Mouse (Mus musculus) liver, embryonic 16.5 days (tissue): ENCODE data around the gene Cblc. TPM values are rescaled to one million over a fixed set of nuclear protein-coding genes. Genes with fewer than 3 reads are reported as not detected.
A peak's percentile ranks its signal among the peaks of the same experiment; 100 is the strongest.

Experiments
- ATAC-seq: fragments of 200-750 bp; cut with Nextera tagmentation; 2 replicates; pipeline ENCODE4 v1.8.0; 2017; ENCODE audit warnings: low read depth, mild to moderate bottlenecking, moderate number of reproducible peaks, moderate library complexity
- H3K27ac ChIP-seq: fragments of 300-500 bp; sonication (generic); 2 replicates; pipeline ENCODE4 v1.5.1; 2014; ENCODE audit warnings: mild to moderate bottlenecking, low read length
- H3K27me3 ChIP-seq: fragments of 300-500 bp; sonication (generic); 2 replicates; pipeline ENCODE4 v1.6.1; 2014; ENCODE audit warnings: low read depth, low read length, mixed read lengths; ENCODE audit not compliant: control insufficient read depth, insufficient read depth
- H3K36me3 ChIP-seq: fragments of 300-500 bp; sonication (generic); 2 replicates; pipeline ENCODE4 v1.6.1; 2014; ENCODE audit warnings: mild to moderate bottlenecking; ENCODE audit not compliant: control insufficient read depth, insufficient read depth
- H3K4me1 ChIP-seq: fragments of 300-500 bp; sonication (generic); 2 replicates; pipeline ENCODE4 v1.6.1; 2014; ENCODE audit warnings: low read depth, low read length, mixed read lengths; ENCODE audit not compliant: control insufficient read depth
- H3K4me2 ChIP-seq: fragments of 300-500 bp; sonication (generic); 2 replicates; pipeline ENCODE4 v1.6.1; 2014; ENCODE audit warnings: low read depth, low read length, mixed read lengths
- H3K4me3 ChIP-seq: fragments of 300-500 bp; sonication (generic); 2 replicates; pipeline ENCODE4 v1.5.1; 2014; ENCODE audit warnings: low read depth, mild to moderate bottlenecking, low read length
- H3K9ac ChIP-seq: fragments of 300-500 bp; sonication (generic); 2 replicates; pipeline ENCODE4 v1.6.1; 2014; ENCODE audit warnings: low read depth, low read length
- H3K9me3 ChIP-seq: fragments of 300-500 bp; sonication (generic); replicated peaks from 2 replicates; pipeline ENCODE4 v1.6.1; 2016; ENCODE audit warnings: low read length; ENCODE audit not compliant: control insufficient read depth
- WGBS: fragments of 180-500 bp; shearing (Covaris S2); extraction: QIAGEN DNeasy Blood & Tissue Kit; methylation state at CpG from one replicate; pipeline ENCODE4 v1.1.7; 2014; ENCODE audit not compliant: insufficient replicate concordance; 5-methylcytosine and 5-hydroxymethylcytosine counted together
- polyA plus RNA-seq: library from polyadenylated mRNA; unstranded; fragments of >200 nt; fragmentation: Nextera tagmentation; extraction: Ambion mirVana; gene quantifications from 2 replicates; pipeline ENCODE4 v1.2.1, GENCODE M21; 2015

The Cblc gene
- polyA plus RNA-seq, 1 experiment from 2014 or later: 4.7 TPM

- ATAC-seq: no peak
- no peaks in the 10 kb centered on the region for H3K9me3 ChIP-seq
- H3K9ac ChIP-seq: no peak overlapping the region
- no peak overlapping the region for H3K27ac ChIP-seq
- H3K36me3 ChIP-seq: no peaks in the 10 kb centered on the region
- H3K4me3 ChIP-seq: no peak overlapping the region
- WGBS: 56% methylated on average over 3 of the region's 3 CpGs
- H3K27me3 ChIP-seq: no peaks in the 10 kb centered on the region
- H3K4me1 ChIP-seq: peaks cover 9% of the 10 kb centered on the region
- no peak overlapping the region for H3K4me2 ChIP-seq
Measured at GRCm38 (mm10) chr7:19834055-19834454, 37.4 kb upstream of the Cblc start.

- no peaks in the 10 kb centered on the region for H3K9me3 ChIP-seq
Measured at GRCm38 (mm10) chr7:19831837-19832236, 35.2 kb upstream of the Cblc start.

GRCm38 (mm10) chr7:19830682-19831156 lies 34.1 kb upstream of the Cblc start:
- Histone ChIP-seq H3K27me3 (no peaks in the 10 kb centered on the region), H3K4me1 (peaks cover 9% of the 10 kb centered on the region), H3K27ac (no peak overlapping the region), H3K4me3 (no peak overlapping the region), H3K4me2 (0 out of 2 replicates have a peak overlapping the region, but pooled peaks have one; percentile 7), H3K9ac (no peak overlapping the region), H3K9me3 (no peaks in the 10 kb centered on the region), H3K36me3 (no peaks in the 10 kb centered on the region)
- 15% methylated on average over 13 of the region's 13 CpGs for WGBS
- peak; percentile 86 for ATAC-seq

More at GRCm38 (mm10) chr7:19831837-19832236, 35.2 kb upstream of the Cblc start:
- Histone ChIP-seq H3K36me3 (no peaks in the 10 kb centered on the region), H3K27me3 (no peaks in the 10 kb centered on the region), H3K9ac (no peak overlapping the region), H3K27ac (no peak overlapping the region), H3K4me1 (peaks cover 9% of the 10 kb centered on the region), H3K4me3 (no peak overlapping the region), H3K4me2 (no peak overlapping the region)
- WGBS: 50% methylated on average over 9 of the region's 9 CpGs
- no peak for ATAC-seq

- 59% methylated on average over 3 of the region's 3 CpGs for WGBS
- Histone ChIP-seq H3K9ac (no peak overlapping the region), H3K4me3 (no peak overlapping the region), H3K27me3 (no peaks in the 10 kb centered on the region), H3K4me1 (peaks cover 9% of the 10 kb centered on the region), H3K4me2 (no peak overlapping the region), H3K9me3 (no peaks in the 10 kb centered on the region), H3K36me3 (no peaks in the 10 kb centered on the region), H3K27ac (no peak overlapping the region)
- no peak for ATAC-seq
Measured at GRCm38 (mm10) chr7:19829694-19830093, 33.1 kb upstream of the Cblc start.

GRCm38 (mm10) chr7:19826756-19827155 lies 30.1 kb upstream of the Cblc start:
- Histone ChIP-seq H3K27ac (no peak overlapping the region), H3K4me1 (peaks cover 18% of the 10 kb centered on the region), H3K4me2 (no peak overlapping the region), H3K9ac (no peak overlapping the region), H3K9me3 (no peaks in the 10 kb centered on the region), H3K4me3 (no peak overlapping the region), H3K27me3 (peaks cover 16% of the 10 kb centered on the region), H3K36me3 (no peaks in the 10 kb centered on the region)
- no peak for ATAC-seq
- WGBS: 67% methylated on average over 6 of the region's 6 CpGs

GRCm38 (mm10) chr7:19824182-19824973 lies 27.8 kb upstream of the Cblc start:
- whole genome bisulfite sequencing: 15% methylated on average over 26 of the region's 26 CpGs
- H3K9ac ChIP-seq: no peak overlapping the region
- H3K9me3 ChIP-seq: no peaks in the 10 kb centered on the region
- 0 out of 2 replicates have a peak overlapping the region, but pooled peaks have one; percentile 12 for H3K4me3 ChIP-seq
- ATAC-seq: peak; percentile 87
- peak overlapping the region; percentile 85 for H3K27ac ChIP-seq
- H3K4me1 ChIP-seq: peaks cover 9% of the 10 kb centered on the region
- H3K4me2 ChIP-seq: peak overlapping the region; percentile 65
- H3K36me3 ChIP-seq: no peaks in the 10 kb centered on the region
- peaks cover 17% of the 10 kb centered on the region for H3K27me3 ChIP-seq

- ATAC-seq: no peak
- Histone ChIP-seq H3K9ac (no peak overlapping the region), H3K36me3 (no peaks in the 10 kb centered on the region), H3K4me2 (peak overlapping the region; percentile 65), H3K4me3 (no peak overlapping the region; the same call in 1 of the 2 replicates), H3K27me3 (peaks cover 17% of the 10 kb centered on the region), H3K4me1 (peaks cover 9% of the 10 kb centered on the region), H3K9me3 (no peaks in the 10 kb centered on the region), H3K27ac (peak overlapping the region; percentile 79)
- 12% methylated on average over 16 of the region's 16 CpGs for WGBS
Measured at GRCm38 (mm10) chr7:19823256-19824181, 26.9 kb upstream of the Cblc start.

GRCm38 (mm10) chr7:19822604-19823058 lies 26.0 kb upstream of the Cblc start, which contains the start of gene Bcl3:
Gene Bcl3 (minus strand): TSS chr7:19822770.
- H3K4me3 ChIP-seq: peak within 1 kb of the TSS; percentile 62
- H3K9me3 ChIP-seq: no peaks in the 10 kb centered on the region
- peak; percentile 32 for ATAC-seq
- H3K36me3 ChIP-seq: no peaks in the 10 kb centered on the region
- peaks cover 15% of the 10 kb centered on the region for H3K4me1 ChIP-seq
- H3K27me3 ChIP-seq: peaks cover 17% of the 10 kb centered on the region
- peak within 1 kb of the TSS; percentile 66 for H3K9ac ChIP-seq
- peak within 1 kb of the TSS; percentile 79 for H3K27ac ChIP-seq
- under 1% methylated on average over 29 of the region's 42 CpGs for WGBS
- H3K4me2 ChIP-seq: peak within 1 kb of the TSS; percentile 65
